8 mouse cellular contexts compared by ENCODE assay signal in genomic region chr17:88597222-88598055, GRCm38 (mm10). TPM values are rescaled to one million over a fixed set of nuclear protein-coding genes. Genes with fewer than 3 reads are reported as not detected.
DNase-seq lines count a peak whose midpoint lies in the region; ATAC-seq and TF ChIP-seq lines count a peak whose summit lies in the region.

Gene Ston1 (plus strand): TSS chr17:88597684.

- H3K4me3 ChIP-seq in forebrain, embryonic 13.5 days, result peak within 1 kb of the TSS; percentile 52
- peak within 1 kb of the TSS; percentile 66 for H3K4me3 ChIP-seq in stomach, embryonic 16.5 days (replicated peaks; ENCODE audit: low read length)

- intact Hi-C loops in heart, postnatal 36 days (cut with DNase I), result loop anchor here (2.0 kb wide), 3 partner anchors 29 to 67 kb away; partner anchors contain the start of gene Ppp1r21

- DNase-seq in layer of hippocampus, postnatal 10 days (ENCODE audit: low spot score in 2 of 2), result peak; percentile 45 to 77
- DNase-seq in layer of hippocampus, adult 9-10 months (ENCODE audit: low spot score), result no peak
- peak; percentile 81 for DNase-seq in brain, embryonic 14.5 days (ENCODE audit: low read depth)
- peak; percentile 78 to 81 for DNase-seq in heart, postnatal 36 days
- DNase-seq in layer of hippocampus, postnatal 36 days, result peak; percentile 74 to 77

- no peak for TF ChIP-seq POLR2A in brain, embryonic 14.5 days (IDR thresholded peaks at IDR 0.05; ENCODE audit: borderline replicate concordance, extremely low read depth, insufficient read depth, insufficient read length, poor library complexity, severe bottlenecking)

- no peaks in the 10 kb centered on the region for H3K27me3 ChIP-seq in forebrain, embryonic 13.5 days
- H3K27me3 ChIP-seq in stomach, embryonic 16.5 days (ENCODE audit: control insufficient read depth, insufficient read depth, low read length), result no peaks in the 10 kb centered on the region

- H3K4me1 ChIP-seq in forebrain, embryonic 13.5 days, result peaks cover 23% of the 10 kb centered on the region
- H3K4me1 ChIP-seq in stomach, embryonic 16.5 days (ENCODE audit: control insufficient read depth, insufficient read depth, low read length), result peaks cover 27% of the 10 kb centered on the region

- peak within 1 kb of the TSS; percentile 75 for H3K27ac ChIP-seq in forebrain, embryonic 13.5 days
- peak within 1 kb of the TSS; percentile 95 for H3K27ac ChIP-seq in stomach, embryonic 16.5 days (ENCODE audit: low read length)

- WGBS in forebrain, embryonic 13.5 days, result 0% methylated on average over 41 of the region's 41 CpGs
- WGBS in stomach, embryonic 16.5 days, result under 1% methylated on average over 38 of the region's 41 CpGs

- no peak for TF ChIP-seq CTCF in brain, embryonic 14.5 days (IDR thresholded peaks at IDR 0.05; ENCODE audit: borderline replicate concordance, extremely low read depth, insufficient read depth, insufficient read length)

- no peaks in the 10 kb centered on the region for H3K9me3 ChIP-seq in forebrain, embryonic 13.5 days (replicated peaks)
- no peaks in the 10 kb centered on the region for H3K9me3 ChIP-seq in stomach, embryonic 16.5 days (replicated peaks; ENCODE audit: control insufficient read depth, low read length)

- peak; percentile 85 for ATAC-seq in forebrain, embryonic 13.5 days
- ATAC-seq in megakaryocyte-erythroid progenitor cell, adult 5-6 weeks (replicated peaks; ENCODE audit: low FRiP score, low TSS enrichment, poor library complexity, severe bottlenecking), result peak; percentile 11; the same call in 1 of the 2 replicates
- ATAC-seq in stomach, embryonic 16.5 days (ENCODE audit: insufficient read depth, low FRiP score), result peak; percentile 87

- no peaks in the 10 kb centered on the region for H3K36me3 ChIP-seq in forebrain, embryonic 13.5 days (ENCODE audit: poor library complexity, severe bottlenecking)
- H3K36me3 ChIP-seq in stomach, embryonic 16.5 days (ENCODE audit: control insufficient read depth, insufficient read depth, low read length), result no peaks in the 10 kb centered on the region

- peak within 1 kb of the TSS; percentile 77 for H3K4me2 ChIP-seq in forebrain, embryonic 13.5 days
- H3K4me2 ChIP-seq in stomach, embryonic 16.5 days (ENCODE audit: low read depth, low read length), result peak within 1 kb of the TSS; percentile 87

- peak within 1 kb of the TSS; percentile 72 for H3K9ac ChIP-seq in forebrain, embryonic 13.5 days
- H3K9ac ChIP-seq in stomach, embryonic 16.5 days (ENCODE audit: low read length), result peak within 1 kb of the TSS; percentile 83

RNA-seq across cellular contexts. Expression of gene Ston1, which starts in this region (rescaled TPM):
- 10 to 100 TPM; 10.1 to 12.7 TPM for total RNA-seq in layer of hippocampus, postnatal 10 days (2021)
- 6.0 and 10.0 TPM in 2 replicates for polyA plus RNA-seq in brain, embryonic 14.5 days (2012; rRNA removed)
- polyA plus RNA-seq in forebrain, embryonic 13.5 days (2015; fragmentation: Nextera tagmentation; extraction: Ambion mirVana), result 2.4 and 3.2 TPM in 2 replicates
- 10 to 100 TPM; 17.4 to 20.3 TPM for total RNA-seq in heart, postnatal 36 days (2021)
- 10 to 100 TPM in 1 of 2 experiments, 1 to 10 TPM in 1; 8.8 to 11.0 TPM for total RNA-seq in layer of hippocampus, postnatal 36 days (2021)
- total RNA-seq in megakaryocyte-erythroid progenitor cell, adult 5-6 weeks (2014; fragmentation: Nextera tagmentation), result 1.2 TPM in 1 of 2 replicates, not detected in the other
- total RNA-seq in megakaryocyte-erythroid progenitor cell, adult 5-6 weeks (2017), result not detected in 2 replicates
- 2.5 and 5.3 TPM in 2 replicates for polyA plus RNA-seq in stomach, embryonic 16.5 days (2015; fragmentation: Nextera tagmentation; extraction: Ambion mirVana)

Comparison
In these comparisons a context has a peak if more than half of its experiments do, and no peak if none do; other contexts are left out.
1. RNA of gene Ston1 (total RNA-seq): 17.4 to 20.3 TPM in heart, postnatal 36 days, 10.1 to 12.7 TPM in layer of hippocampus, postnatal 10 days and 8.8 to 11.0 TPM in layer of hippocampus, postnatal 36 days; 1.2 TPM in megakaryocyte-erythroid progenitor cell, adult 5-6 weeks; every median in the first group is over 4 times any median in the second.
2. ATAC-seq: peak in every context shown above with its lines; median percentile 87 in stomach, embryonic 16.5 days; 85 in forebrain, embryonic 13.5 days; 11 in megakaryocyte-erythroid progenitor cell, adult 5-6 weeks.